Mouse (Mus musculus) stomach, postnatal 0 days (tissue): Measurements from ENCODE around the gene Nup107. TPM values are rescaled to one million over a fixed set of nuclear protein-coding genes. Genes with fewer than 3 reads are reported as not detected.
"Not testable (repeated sequence)": the region's sequence is repeated elsewhere in the genome, so short reads cannot be mapped to it uniquely, and the experiment has no call there.

Experiments
- ATAC-seq: fragments of 200-750 bp; cut with Nextera tagmentation; 2 replicates; pipeline ENCODE4 v1.8.0; 2017; ENCODE audit not compliant: low FRiP score, low TSS enrichment
- DNase-seq: peaks from one replicate; pipeline ENCODE4 v3.0.0-alpha.2; 2016; ENCODE audit warnings: low spot score
- H3K27ac ChIP-seq: fragments of 300-500 bp; sonication (generic); replicated peaks from 2 replicates; pipeline ENCODE4 v1.5.1; 2014; ENCODE audit warnings: mild to moderate bottlenecking, control low read depth
- H3K27me3 ChIP-seq: fragments of 300-500 bp; sonication (generic); 2 replicates; pipeline ENCODE4 v1.6.1; 2014; ENCODE audit warnings: low read length; ENCODE audit not compliant: control insufficient read depth, insufficient read depth
- H3K36me3 ChIP-seq: fragments of 300-500 bp; sonication (generic); 2 replicates; pipeline ENCODE4 v1.6.1; 2014; ENCODE audit warnings: low read length, mixed read lengths; ENCODE audit not compliant: control insufficient read depth, insufficient read depth
- H3K4me1 ChIP-seq: fragments of 300-500 bp; sonication (generic); replicated peaks from 2 replicates; pipeline ENCODE4 v1.6.1; 2014; ENCODE audit warnings: antibody characterized with exemption; ENCODE audit not compliant: control insufficient read depth, insufficient read depth
- H3K4me2 ChIP-seq: fragments of 300-500 bp; sonication (generic); replicated peaks from 2 replicates; pipeline ENCODE4 v1.6.1; 2014; ENCODE audit warnings: low read depth, mild to moderate bottlenecking, control low read depth, moderate library complexity
- H3K4me3 ChIP-seq: fragments of 300-500 bp; sonication (generic); 2 replicates; pipeline ENCODE4 v1.5.1; 2014; ENCODE audit warnings: low read depth, low read length, control low read depth
- H3K9ac ChIP-seq: fragments of 300-500 bp; sonication (generic); 2 replicates; pipeline ENCODE4 v1.6.1; 2014; ENCODE audit warnings: mild to moderate bottlenecking, low read length, control low read depth, mixed read lengths
- H3K9me3 ChIP-seq: fragments of 300-500 bp; sonication (generic); 2 replicates; pipeline ENCODE4 v1.6.1; 2016; ENCODE audit warnings: low read length; ENCODE audit not compliant: control insufficient read depth
- CTCF ChIP-seq: IDR thresholded peaks from 2 replicates; pipeline ENCODE4 v1.5.1; 2016; ENCODE audit warnings: antibody characterized with exemption, low read depth, mild to moderate bottlenecking, moderate library complexity
- EP300 ChIP-seq: optimal IDR thresholded peaks from 2 replicates; pipeline ENCODE3; 2016; ENCODE audit warnings: antibody characterized with exemption
- WGBS: fragments of 180-500 bp; shearing (Covaris S2); extraction: QIAGEN DNeasy Blood & Tissue Kit; methylation state at CpG from one replicate; pipeline ENCODE4 v1.1.7; 2014; 5-methylcytosine and 5-hydroxymethylcytosine counted together
- polyA plus RNA-seq: library from polyadenylated mRNA; unstranded; fragments of >200 nt; fragmentation: Nextera tagmentation; extraction: Ambion mirVana; gene quantifications from 2 replicates; pipeline ENCODE4 v1.2.1, GENCODE M21; 2015

The Nup107 gene
- polyA plus RNA-seq, 1 experiment from 2014 or later: 16.5 TPM

DNA sequence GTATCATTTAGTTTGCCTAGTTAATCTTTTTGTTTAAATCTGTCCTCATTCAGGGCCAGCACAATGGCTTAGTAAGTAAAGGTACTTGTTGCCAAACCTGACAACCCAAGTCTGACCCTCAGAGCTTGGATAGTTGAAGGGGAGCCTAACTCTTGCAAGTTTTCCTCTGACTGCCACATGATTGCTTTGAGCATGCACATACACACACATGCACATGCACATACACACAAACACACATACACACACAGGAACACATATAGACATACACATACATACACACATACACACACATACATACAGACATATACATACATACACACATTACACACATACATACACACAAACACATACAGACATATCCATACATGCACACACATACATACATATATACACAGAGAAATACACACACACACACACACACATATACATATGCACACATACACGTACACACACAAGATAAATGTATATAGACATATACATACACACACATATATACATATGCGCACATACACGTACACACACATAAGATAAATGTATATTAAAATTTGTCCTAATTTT lies 67.6 kb downstream of the Nup107 start:
- no peaks in the 10 kb centered on the region for H3K9me3 ChIP-seq
- 84% methylated on average over 3 of the region's 3 CpGs for WGBS

DNA sequence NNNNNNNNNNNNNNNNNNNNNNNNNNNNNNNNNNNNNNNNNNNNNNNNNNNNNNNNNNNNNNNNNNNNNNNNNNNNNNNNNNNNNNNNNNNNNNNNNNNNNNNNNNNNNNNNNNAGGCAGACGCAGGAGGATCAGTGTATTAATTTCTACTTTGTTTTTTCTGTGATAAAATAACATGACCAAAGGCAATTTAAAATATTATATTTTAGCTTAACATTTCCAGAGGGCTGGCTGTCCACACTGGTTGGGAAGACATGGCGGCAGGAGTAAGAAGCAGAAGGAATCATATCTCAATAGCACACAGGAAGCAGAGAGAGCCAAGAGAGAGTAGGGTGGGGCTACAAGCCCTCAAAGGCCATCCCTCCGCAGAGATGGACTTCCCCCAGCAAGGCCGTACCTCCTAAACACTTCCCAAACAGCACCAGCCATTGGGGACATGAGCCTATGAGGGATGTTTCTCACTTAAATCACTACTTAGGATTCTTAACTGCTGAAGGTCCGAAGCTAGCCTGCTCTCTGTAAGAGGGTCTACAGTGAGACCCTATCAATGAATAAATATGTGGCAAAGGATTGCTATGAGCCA lies 68.3 kb downstream of the Nup107 start:
- no peaks in the 10 kb centered on the region for H3K27me3 ChIP-seq
- no peak for DNase-seq
- 72% methylated on average over 5 of the region's 5 CpGs for WGBS
- TF ChIP-seq EP300: no peak
- no peak for TF ChIP-seq CTCF
- H3K4me1 ChIP-seq: no peaks in the 10 kb centered on the region
- no peak overlapping the region for H3K27ac ChIP-seq
- no peaks in the 10 kb centered on the region for H3K9me3 ChIP-seq
- no peak overlapping the region for H3K9ac ChIP-seq
- ATAC-seq: no peak
- no peak overlapping the region for H3K4me3 ChIP-seq
- no peaks in the 10 kb centered on the region for H3K36me3 ChIP-seq
- no peak overlapping the region for H3K4me2 ChIP-seq

More for the DNA sequence above, 67.6 kb downstream of the Nup107 start:
- Histone ChIP-seq H3K4me1 (no peaks in the 10 kb centered on the region), H3K4me2 (no peak overlapping the region), H3K4me3 (no peak overlapping the region), H3K27ac (no peak overlapping the region), H3K9ac (no peak overlapping the region), H3K36me3 (no peaks in the 10 kb centered on the region), H3K27me3 (no peaks in the 10 kb centered on the region)
- DNase-seq: no peak
- TF ChIP-seq EP300 (no peak), CTCF (no peak)
- ATAC-seq: no peak

DNA sequence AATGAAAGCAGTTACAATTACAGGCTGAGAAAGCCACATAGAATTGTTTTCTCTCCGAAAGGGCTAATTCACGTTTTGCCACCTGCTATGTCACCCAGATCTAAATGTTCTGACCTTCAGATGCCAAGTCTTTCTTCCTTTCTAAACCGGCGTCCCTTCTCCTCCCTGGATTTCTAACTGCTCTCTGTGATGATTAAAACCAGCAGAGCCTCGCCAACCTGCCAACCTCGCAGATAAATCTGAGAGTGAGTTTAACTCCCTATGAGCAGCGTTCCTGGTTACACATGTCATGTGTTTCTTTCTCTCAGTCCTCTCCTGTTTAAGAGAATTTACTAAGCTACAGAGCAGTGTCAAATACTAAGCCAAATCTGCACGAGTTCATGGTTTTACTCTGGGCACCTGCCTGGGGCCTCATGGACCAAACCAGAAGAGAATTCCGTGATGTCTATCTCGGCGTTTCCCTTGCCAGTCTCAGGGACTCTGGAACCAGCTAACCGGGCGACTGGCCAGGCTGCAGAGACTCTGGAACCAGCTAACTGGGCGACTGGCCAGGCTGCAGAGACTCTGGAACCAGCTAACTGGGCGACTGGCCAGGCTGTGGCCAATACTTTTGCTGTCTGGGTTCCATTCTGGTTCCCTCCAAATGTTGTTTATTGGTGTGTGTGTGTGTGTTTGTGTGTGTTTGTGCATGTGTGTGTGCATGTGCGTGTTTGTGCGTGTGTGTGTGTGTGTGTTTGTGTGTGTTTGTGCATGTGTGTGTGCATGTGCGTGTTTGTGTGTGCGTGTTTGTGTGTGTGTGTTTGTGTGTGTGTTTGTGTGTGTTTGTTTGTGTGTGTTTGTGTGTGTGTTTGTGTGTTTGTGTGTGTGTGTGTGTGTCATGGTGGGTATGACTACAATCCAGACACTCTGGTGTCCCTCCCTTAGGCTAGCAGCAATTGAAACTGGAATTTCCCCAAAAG lies 74.1 kb downstream of the Nup107 start:
- Histone ChIP-seq H3K27ac (0 out of 2 replicates have a peak overlapping the region, but pooled peaks have one; percentile 8), H3K4me3 (no peak overlapping the region), H3K9me3 (no peaks in the 10 kb centered on the region), H3K4me1 (no peaks in the 10 kb centered on the region), H3K4me2 (no peak overlapping the region), H3K9ac (no peak overlapping the region), H3K36me3 (no peaks in the 10 kb centered on the region), H3K27me3 (no peaks in the 10 kb centered on the region)
- WGBS: 50% methylated on average over 19 of the region's 19 CpGs
- TF ChIP-seq EP300 (no peak), CTCF (no peak)
- no peak for ATAC-seq
- no peak for DNase-seq

DNA sequence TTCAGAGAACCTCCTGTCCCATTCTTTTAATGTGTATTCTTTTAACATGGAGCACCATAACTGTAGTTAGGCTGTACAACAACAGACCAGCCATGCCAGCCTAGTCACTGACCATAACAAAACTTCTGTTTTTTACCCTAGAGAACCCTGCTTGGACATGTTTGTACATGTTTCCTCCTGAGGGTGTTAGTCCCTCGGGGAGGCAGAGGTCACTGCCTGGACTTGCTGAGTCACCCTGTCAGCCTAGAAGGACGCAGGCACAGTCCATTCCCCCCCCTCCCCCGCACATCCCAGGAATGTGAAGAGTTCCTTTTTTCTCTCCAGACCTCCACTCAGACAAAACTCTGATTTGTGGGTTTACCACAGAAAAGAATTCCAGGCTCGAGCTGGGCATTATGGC lies 74.9 kb downstream of the Nup107 start:
- peak; percentile 63 for DNase-seq
- no peak for TF ChIP-seq EP300
- TF ChIP-seq CTCF: no peak

DNA sequence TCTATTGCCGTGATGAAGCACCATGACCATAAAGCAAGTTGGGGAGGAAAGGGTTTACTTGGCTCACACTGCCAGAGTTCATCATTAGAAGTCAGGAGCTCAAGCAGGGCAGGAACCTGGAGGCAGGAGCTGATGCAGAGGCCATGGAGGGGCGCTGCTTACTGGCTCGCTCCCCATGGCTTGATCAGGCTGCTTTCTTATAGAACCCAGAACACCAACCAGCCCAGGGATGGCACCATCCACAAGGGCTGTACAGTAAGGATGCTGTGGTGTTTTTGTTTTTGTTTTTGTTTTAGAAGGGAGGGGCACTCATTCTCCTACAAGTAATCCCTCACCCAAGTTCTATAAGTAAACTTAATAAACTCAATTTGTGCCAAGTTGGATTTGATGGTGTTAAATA lies 75.8 kb downstream of the Nup107 start:
- no peaks in the 10 kb centered on the region for H3K4me1 ChIP-seq
- H3K27ac ChIP-seq: no peak overlapping the region
- TF ChIP-seq CTCF (no peak), EP300 (no peak)
- H3K4me2 ChIP-seq: no peak overlapping the region
- H3K36me3 ChIP-seq: no peaks in the 10 kb centered on the region
- no peak overlapping the region for H3K9ac ChIP-seq
- no peak for DNase-seq
- H3K9me3 ChIP-seq: no peaks in the 10 kb centered on the region
- H3K27me3 ChIP-seq: no peaks in the 10 kb centered on the region
- no peak overlapping the region for H3K4me3 ChIP-seq
- ATAC-seq: no peak
- WGBS: 89% methylated on average over 3 of the region's 3 CpGs

More for the DNA sequence above, 74.9 kb downstream of the Nup107 start:
- Histone ChIP-seq H3K9me3 (no peaks in the 10 kb centered on the region), H3K9ac (no peak overlapping the region), H3K4me2 (no peak overlapping the region), H3K4me1 (no peaks in the 10 kb centered on the region), H3K36me3 (no peaks in the 10 kb centered on the region), H3K27me3 (no peaks in the 10 kb centered on the region), H3K27ac (no peak overlapping the region), H3K4me3 (no peak overlapping the region)
- ATAC-seq: peak; percentile 79; the same call in 1 of the 2 replicates
- WGBS: 5% methylated on average over 4 of the region's 4 CpGs

- not testable (repeated sequence) for H3K27ac ChIP-seq, H3K4me1 ChIP-seq, H3K27me3 ChIP-seq, H3K4me2 ChIP-seq, H3K4me3 ChIP-seq, DNase-seq, H3K36me3 ChIP-seq, ATAC-seq, H3K9me3 ChIP-seq, H3K9ac ChIP-seq
- WGBS: 96% methylated on average over 1 of the region's 1 CpGs
Measured at GRCm38 (mm10) chr10:117715654-117716053, 76.9 kb downstream of the Nup107 start.
